Mouse (Mus musculus) heart, embryonic 12.5 days (tissue): Measurements from ENCODE around the gene Gm10663. TPM values are rescaled to one million over a fixed set of nuclear protein-coding genes. Genes with fewer than 3 reads are reported as not detected.

Experiments used
- ATAC-seq: fragments of 200-750 bp; cut with Nextera tagmentation; 2 replicates; pipeline ENCODE4 v1.8.0; 2017; ENCODE audit warnings: moderate TSS enrichment, moderate library complexity; ENCODE audit not compliant: insufficient number of reproducible peaks, low FRiP score
- H3K27ac ChIP-seq: fragments of 300-500 bp; sonication (generic); 2 replicates; pipeline ENCODE4 v1.5.1; 2016; ENCODE audit warnings: mild to moderate bottlenecking, moderate library complexity; ENCODE audit not compliant: poor library complexity, severe bottlenecking
- H3K27me3 ChIP-seq: fragments of 300-500 bp; sonication (generic); replicated peaks from 2 replicates; pipeline ENCODE4 v1.6.1; 2016; ENCODE audit warnings: mild to moderate bottlenecking, moderate library complexity
- H3K36me3 ChIP-seq: fragments of 300-500 bp; sonication (generic); 2 replicates; pipeline ENCODE4 v1.6.1; 2016; ENCODE audit warnings: mild to moderate bottlenecking, moderate library complexity
- H3K4me1 ChIP-seq: fragments of 300-500 bp; sonication (generic); replicated peaks from 2 replicates; pipeline ENCODE4 v1.6.1; 2016; ENCODE audit warnings: mild to moderate bottlenecking
- H3K4me2 ChIP-seq: fragments of 300-500 bp; sonication (generic); 2 replicates; pipeline ENCODE4 v1.6.1; 2016; ENCODE audit warnings: mild to moderate bottlenecking, moderate library complexity
- H3K4me3 ChIP-seq: fragments of 300-500 bp; sonication (generic); 2 replicates; pipeline ENCODE4 v1.5.1; 2016; ENCODE audit warnings: mild to moderate bottlenecking
- H3K9ac ChIP-seq: fragments of 300-500 bp; sonication (generic); 2 replicates; pipeline ENCODE4 v1.6.1; 2016; ENCODE audit warnings: mild to moderate bottlenecking, moderate library complexity
- H3K9me3 ChIP-seq: fragments of 300-500 bp; sonication (generic); replicated peaks from 2 replicates; pipeline ENCODE4 v1.6.1; 2016; ENCODE audit warnings: mild to moderate bottlenecking, moderate library complexity
- WGBS: fragments of 180-500 bp; shearing (Covaris S2); methylation state at CpG from one replicate; pipeline ENCODE4 v1.1.7; 2016; 5-methylcytosine and 5-hydroxymethylcytosine counted together
- microRNA-seq: library from miRNA; unstranded; fragments of <30 nt; microRNA quantifications from one replicate; pipeline ENCODE4, GENCODE M21; 2017
- polyA plus RNA-seq: library from polyadenylated mRNA; unstranded; fragments of >200 nt; fragmentation: Nextera tagmentation; extraction: Ambion mirVana; gene quantifications from 2 replicates; pipeline ENCODE4 v1.2.1, GENCODE M21; 2016

Gene Gm10663
- polyA plus RNA-seq, 1 experiment from 2014 or later: not detected

DNA sequence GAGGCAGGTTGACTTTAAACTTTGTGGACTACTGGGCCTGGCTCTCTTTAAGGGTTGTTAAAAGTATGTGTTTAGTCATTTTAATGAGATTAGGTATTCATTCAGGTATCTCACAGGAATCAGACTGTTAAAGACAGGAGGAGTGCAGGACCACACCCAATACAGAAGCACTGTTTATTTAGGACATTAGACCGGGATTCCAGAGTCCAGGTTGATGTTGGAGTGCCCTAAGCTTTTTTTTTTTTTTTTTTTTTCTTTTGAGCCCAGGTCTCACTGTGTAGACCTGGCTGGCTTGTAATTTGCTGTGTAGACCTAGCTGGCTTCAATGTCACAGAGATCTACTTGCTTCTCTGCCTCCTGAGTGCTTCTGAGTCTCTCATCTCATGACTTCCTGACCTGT lies 51.2 kb downstream of the Gm10663 start:
- Histone ChIP-seq H3K27me3 (no peaks in the 10 kb centered on the region), H3K27ac (no peak overlapping the region), H3K36me3 (no peaks in the 10 kb centered on the region), H3K4me1 (no peaks in the 10 kb centered on the region), H3K4me3 (no peak overlapping the region), H3K4me2 (no peak overlapping the region), H3K9ac (no peak overlapping the region), H3K9me3 (no peaks in the 10 kb centered on the region)
- ATAC-seq: no peak
- WGBS: 72% methylated on average over 1 of the region's 1 CpGs

GRCm38 (mm10) chr8:65126454-65126853 lies 51.6 kb downstream of the Gm10663 start:
- Histone ChIP-seq H3K4me3 (no peak overlapping the region), H3K27ac (no peak overlapping the region), H3K9ac (no peak overlapping the region), H3K9me3 (no peaks in the 10 kb centered on the region), H3K36me3 (no peaks in the 10 kb centered on the region), H3K4me2 (no peak overlapping the region), H3K4me1 (no peaks in the 10 kb centered on the region), H3K27me3 (no peaks in the 10 kb centered on the region)
- no peak for ATAC-seq
- 68% methylated on average over 3 of the region's 3 CpGs for WGBS

Small RNAs within 50 kb of the gene (microRNA-seq; reads per million reads assigned to microRNA genes)
- not detected for gene Gm24333

Other genes with a start within 250 kb of the Gm10663 start
- 16.1 and 17.5 TPM in 2 replicates for gene Klhl2, start 225.0 kb upstream of the Gm10663 start, polyA plus RNA-seq
- gene Tmem192, start 127.8 kb upstream of the Gm10663 start, polyA plus RNA-seq: 26.4 and 27.0 TPM in 2 replicates
- gene Trim75, start 87.2 kb upstream of the Gm10663 start, polyA plus RNA-seq: 0.05 TPM in 1 of 2 replicates, not detected in the other
- 0.17 and 0.72 TPM in 2 replicates for gene Trim61, start 56.5 kb upstream of the Gm10663 start, polyA plus RNA-seq
- 0.06 TPM in 1 of 2 replicates, not detected in the other for gene Trim60, start 56.4 kb upstream of the Gm10663 start, polyA plus RNA-seq
- 19.6 and 20.9 TPM in 2 replicates for gene Apela, start 37.7 kb upstream of the Gm10663 start, polyA plus RNA-seq
- gene BC030870, start 54.5 kb downstream of the Gm10663 start, polyA plus RNA-seq: not detected in 2 replicates